ENCODE assay signal across 8 mouse cellular contexts in the genomic region with DNA sequence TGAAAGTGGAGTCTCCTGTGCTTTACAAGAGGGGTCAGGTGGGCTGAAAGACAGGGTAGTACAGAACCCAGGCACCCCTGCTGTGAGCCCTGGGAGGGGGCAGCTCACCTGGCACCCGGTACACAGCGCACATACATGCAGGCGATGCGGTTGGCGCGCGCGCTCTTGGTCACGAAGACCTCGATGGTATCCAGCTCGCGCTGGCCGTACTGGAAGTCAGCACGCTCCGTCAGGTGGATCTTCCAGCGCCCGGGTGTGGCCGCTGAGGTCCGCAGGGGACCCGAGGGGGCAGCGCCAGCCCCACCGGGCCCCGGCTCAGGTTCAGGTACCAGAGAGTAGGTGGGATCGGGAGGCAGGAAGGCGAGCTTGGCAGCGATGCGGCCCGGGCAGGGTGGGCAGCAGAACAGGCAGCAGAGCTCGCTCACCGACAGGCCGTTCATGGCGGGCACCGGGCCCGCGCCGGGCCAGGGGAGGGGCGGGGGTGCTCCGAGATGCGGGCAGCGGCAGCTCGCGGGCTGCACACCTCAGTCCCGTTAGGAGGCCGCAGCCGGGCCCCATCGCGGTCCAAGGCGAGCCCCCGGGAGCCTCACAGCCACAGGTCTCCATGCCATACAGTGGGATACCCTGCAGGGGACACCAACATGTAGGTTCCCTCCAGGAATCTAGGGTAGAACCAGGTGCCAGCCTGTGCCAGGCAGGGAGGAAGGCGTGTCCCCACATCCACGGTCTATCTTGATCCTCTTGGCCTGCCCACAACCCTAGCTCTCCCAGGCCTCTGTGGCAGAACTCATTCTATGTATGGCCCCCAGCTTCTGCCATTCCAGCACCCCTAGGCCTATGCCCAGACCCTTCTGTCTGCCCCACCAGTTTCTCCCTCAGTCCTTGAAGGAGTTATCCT. TPM values are rescaled to one million over a fixed set of nuclear protein-coding genes. Genes with fewer than 3 reads are reported as not detected.
A peak's percentile ranks its signal among the peaks of the same experiment; 100 is the strongest.
DNase-seq lines count a peak whose midpoint lies in the region; ATAC-seq and TF ChIP-seq lines count a peak whose summit lies in the region.

No protein-coding gene starts in this region.

- TF ChIP-seq CTCF in E14TG2a.4 (conservative IDR thresholded peaks at IDR 0.05; ENCODE audit: low read length): no peak

- peak overlapping the region; percentile 75 to 83 for H3K27ac ChIP-seq in heart, embryonic 14.5 days (replicated peaks in 1 of 2; ENCODE audit: control insufficient read depth in 1 of 2, insufficient read depth in 1 of 2, low read depth in 2 of 2, low read length in 2 of 2)
- peak overlapping the region; percentile 64 for H3K27ac ChIP-seq in embryonic facial prominence, embryonic 13.5 days
- peak overlapping the region; percentile 60 for H3K27ac ChIP-seq in limb, embryonic 15.5 days

- H3K36me3 ChIP-seq in heart, embryonic 14.5 days (ENCODE audit: control insufficient read depth, insufficient read depth, low read length): peaks cover 39% of the 10 kb centered on the region
- H3K36me3 ChIP-seq in E14TG2a.4 (ENCODE audit: insufficient read depth, low read length): peaks cover 43% of the 10 kb centered on the region
- H3K36me3 ChIP-seq in embryonic facial prominence, embryonic 13.5 days: peaks cover 42% of the 10 kb centered on the region
- peaks cover 42% of the 10 kb centered on the region for H3K36me3 ChIP-seq in limb, embryonic 15.5 days

- ATAC-seq in heart, embryonic 14.5 days (ENCODE audit: insufficient number of reproducible peaks, insufficient read depth, low FRiP score, low read depth): no peak
- ATAC-seq in embryonic facial prominence, embryonic 13.5 days (ENCODE audit: insufficient number of reproducible peaks, insufficient read depth, low FRiP score, low TSS enrichment, low read depth): no peak
- ATAC-seq in limb, embryonic 15.5 days (ENCODE audit: insufficient number of reproducible peaks, low FRiP score, low TSS enrichment, low read depth): no peak
- no peak for ATAC-seq in inflammation-experienced regulatory T-cells, adult 6 months

- H3K9ac ChIP-seq in heart, embryonic 14.5 days (ENCODE audit: low read length): peak overlapping the region; percentile 50; the same call in 1 of the 2 replicates
- H3K9ac ChIP-seq in embryonic facial prominence, embryonic 13.5 days: peak overlapping the region; percentile 46; the same call in 1 of the 2 replicates
- 0 out of 2 replicates have a peak overlapping the region, but pooled peaks have one; percentile 26 for H3K9ac ChIP-seq in limb, embryonic 15.5 days

- no peaks in the 10 kb centered on the region for H3K27me3 ChIP-seq in heart, embryonic 14.5 days (ENCODE audit: control insufficient read depth, insufficient read depth, low read length)
- H3K27me3 ChIP-seq in E14TG2a.4 (ENCODE audit: insufficient read depth, low read length): no peaks in the 10 kb centered on the region
- no peaks in the 10 kb centered on the region for H3K27me3 ChIP-seq in embryonic facial prominence, embryonic 13.5 days
- no peaks in the 10 kb centered on the region for H3K27me3 ChIP-seq in limb, embryonic 15.5 days

- no peaks in the 10 kb centered on the region for H3K9me3 ChIP-seq in heart, embryonic 14.5 days (ENCODE audit: control insufficient read depth, low read length)
- H3K9me3 ChIP-seq in E14TG2a.4 (ENCODE audit: low read length): no peaks in the 10 kb centered on the region
- H3K9me3 ChIP-seq in embryonic facial prominence, embryonic 13.5 days: no peaks in the 10 kb centered on the region
- H3K9me3 ChIP-seq in limb, embryonic 15.5 days: no peaks in the 10 kb centered on the region

- 0 out of 4 replicates have a peak overlapping the region, but pooled peaks have one; percentile 0 to 10 for H3K4me3 ChIP-seq in heart, embryonic 14.5 days (ENCODE audit: control insufficient read depth in 1 of 2, insufficient read depth in 1 of 2, low read depth in 1 of 2, low read length in 2 of 2)
- peak overlapping the region; percentile 70 for H3K4me3 ChIP-seq in E14TG2a.4 (replicated peaks; ENCODE audit: low read length)
- H3K4me3 ChIP-seq in embryonic facial prominence, embryonic 13.5 days: no peak overlapping the region
- peak overlapping the region; percentile 1 for H3K4me3 ChIP-seq in limb, embryonic 15.5 days

- H3K4me2 ChIP-seq in heart, embryonic 14.5 days (ENCODE audit: low read length): peak overlapping the region; percentile 44
- peak overlapping the region; percentile 11; the same call in 1 of the 2 replicates for H3K4me2 ChIP-seq in embryonic facial prominence, embryonic 13.5 days
- H3K4me2 ChIP-seq in limb, embryonic 15.5 days: no peak overlapping the region

- no peak for DNase-seq in heart, adult 18-20 months
- DNase-seq in adrenal gland, postnatal 4 days (ENCODE audit: low spot score in 2 of 2): no peak
- DNase-seq in frontal cortex, postnatal 14 days (ENCODE audit: low spot score in 2 of 2): no peak

- peaks cover 14 to 32% of the 10 kb centered on the region in 2 experiments for H3K4me1 ChIP-seq in heart, embryonic 14.5 days (ENCODE audit: control insufficient read depth in 2 of 2, insufficient read depth in 2 of 2, low read length in 2 of 2)
- peaks cover 80% of the 10 kb centered on the region for H3K4me1 ChIP-seq in E14TG2a.4 (replicated peaks; ENCODE audit: low read depth, low read length)
- H3K4me1 ChIP-seq in embryonic facial prominence, embryonic 13.5 days: peaks cover 34% of the 10 kb centered on the region
- peaks cover 51% of the 10 kb centered on the region for H3K4me1 ChIP-seq in limb, embryonic 15.5 days

- 88% methylated on average over 50 of the region's 51 CpGs for WGBS in heart, embryonic 14.5 days
- 94% methylated on average over 51 of the region's 51 CpGs for WGBS in embryonic facial prominence, embryonic 13.5 days
- 93% methylated on average over 40 of the region's 51 CpGs for WGBS in limb, embryonic 15.5 days

RNA-seq across cellular contexts. Expression of gene Abhd17a, which starts 3.5 kb away (rescaled TPM):
- 119 and 141 TPM in 2 replicates for polyA plus RNA-seq in heart, embryonic 14.5 days (2014; fragmentation: Nextera tagmentation; extraction: Ambion mirVana)
- 10 to 100 TPM; 40.6 to 44.8 TPM for total RNA-seq in heart, adult 18-20 months (2021)
- 84.6 and 85.3 TPM in 2 replicates for polyA plus RNA-seq in embryonic facial prominence, embryonic 13.5 days (2015; fragmentation: Nextera tagmentation; extraction: Ambion mirVana)
- 97.0 and 104 TPM in 2 replicates for polyA plus RNA-seq in limb, embryonic 15.5 days (2015; fragmentation: Nextera tagmentation; extraction: Ambion mirVana)
- 10 to 100 TPM in 2 of 3 experiments, 1 to 10 TPM in 1; 8.6 to 12.0 (median 11.4) TPM for polyA plus RNA-seq in inflammation-experienced regulatory T-cells, adult 6 months (2017; shearing (Covaris generic))
- total RNA-seq in adrenal gland, postnatal 4 days (2021): 100 to 1,000 TPM; 106 to 112 TPM

RNA-seq across cellular contexts. Expression of gene Klf16, which starts 9.5 kb away (rescaled TPM):
- polyA plus RNA-seq in heart, embryonic 14.5 days (2014; fragmentation: Nextera tagmentation; extraction: Ambion mirVana): 3.5 and 5.0 TPM in 2 replicates
- total RNA-seq in heart, adult 18-20 months (2021): 1 to 10 TPM; 5.2 to 5.5 TPM
- 9.5 and 12.0 TPM in 2 replicates for polyA plus RNA-seq in embryonic facial prominence, embryonic 13.5 days (2015; fragmentation: Nextera tagmentation; extraction: Ambion mirVana)
- polyA plus RNA-seq in limb, embryonic 15.5 days (2015; fragmentation: Nextera tagmentation; extraction: Ambion mirVana): 7.9 and 9.9 TPM in 2 replicates
- 1 to 10 TPM; 6.3 to 7.1 (median 6.8) TPM for polyA plus RNA-seq in inflammation-experienced regulatory T-cells, adult 6 months (2017; shearing (Covaris generic))
- total RNA-seq in adrenal gland, postnatal 4 days (2021): 10 to 100 TPM; 14.2 to 16.5 TPM

RNA-seq across cellular contexts. Expression of gene Scamp4, which starts 16.0 kb away (rescaled TPM):
- polyA plus RNA-seq in heart, embryonic 14.5 days (2014; fragmentation: Nextera tagmentation; extraction: Ambion mirVana): 65.9 and 67.1 TPM in 2 replicates
- 10 to 100 TPM; 20.1 to 22.2 TPM for total RNA-seq in heart, adult 18-20 months (2021)
- polyA plus RNA-seq in embryonic facial prominence, embryonic 13.5 days (2015; fragmentation: Nextera tagmentation; extraction: Ambion mirVana): 79.6 and 95.1 TPM in 2 replicates
- polyA plus RNA-seq in limb, embryonic 15.5 days (2015; fragmentation: Nextera tagmentation; extraction: Ambion mirVana): 100 and 102 TPM in 2 replicates
- polyA plus RNA-seq in inflammation-experienced regulatory T-cells, adult 6 months (2017; shearing (Covaris generic)): 100 to 1,000 TPM in 2 of 3 experiments, 10 to 100 TPM in 1; 96.2 to 110 (median 108) TPM
- total RNA-seq in adrenal gland, postnatal 4 days (2021): 10 to 100 TPM; 49.5 to 51.8 TPM

RNA-seq across cellular contexts. Expression of gene Adat3, which starts 16.0 kb away (rescaled TPM):
- polyA plus RNA-seq in heart, embryonic 14.5 days (2014; fragmentation: Nextera tagmentation; extraction: Ambion mirVana): 2.6 and 3.6 TPM in 2 replicates
- 1 to 10 TPM; 1.1 to 1.5 TPM for total RNA-seq in heart, adult 18-20 months (2021)
- polyA plus RNA-seq in embryonic facial prominence, embryonic 13.5 days (2015; fragmentation: Nextera tagmentation; extraction: Ambion mirVana): 5.9 and 9.1 TPM in 2 replicates
- polyA plus RNA-seq in limb, embryonic 15.5 days (2015; fragmentation: Nextera tagmentation; extraction: Ambion mirVana): 6.4 and 8.0 TPM in 2 replicates
- polyA plus RNA-seq in inflammation-experienced regulatory T-cells, adult 6 months (2017; shearing (Covaris generic)): 1 to 10 TPM; 2.6 to 4.2 (median 3.1) TPM
- 1 to 10 TPM; 4.0 to 4.9 TPM for total RNA-seq in adrenal gland, postnatal 4 days (2021)

RNA-seq across cellular contexts. Expression of gene Gm49322, which starts 19.2 kb away (rescaled TPM):
- polyA plus RNA-seq in heart, embryonic 14.5 days (2014; fragmentation: Nextera tagmentation; extraction: Ambion mirVana): 0.88 and 1.4 TPM in 2 replicates
- under 1 TPM; 0.15 to 0.46 TPM for total RNA-seq in heart, adult 18-20 months (2021)
- polyA plus RNA-seq in embryonic facial prominence, embryonic 13.5 days (2015; fragmentation: Nextera tagmentation; extraction: Ambion mirVana): 4.3 and 4.6 TPM in 2 replicates
- 4.9 and 5.8 TPM in 2 replicates for polyA plus RNA-seq in limb, embryonic 15.5 days (2015; fragmentation: Nextera tagmentation; extraction: Ambion mirVana)
- 1 to 10 TPM; 5.3 to 8.4 (median 8.3) TPM for polyA plus RNA-seq in inflammation-experienced regulatory T-cells, adult 6 months (2017; shearing (Covaris generic))
- total RNA-seq in adrenal gland, postnatal 4 days (2021): 1 to 10 TPM; 3.0 to 3.4 TPM
